Mouse (Mus musculus): ENCODE data around the gene Cbx3.

- TF ChIP-seq CTCF (IDR thresholded peaks at IDR 0.05; ENCODE audit: low read depth) = no peak
- TF ChIP-seq EP300 (IDR thresholded peaks at IDR 0.05; ENCODE audit: low read depth) = no peak
These were observed 11.4 kb downstream of the Cbx3 start for GRCm38 (mm10) chr6:51481548-51481947.
